Mouse (Mus musculus) E14TG2a.4 (cell line): ENCODE measurements at regions not wholly inside any gene's neighbourhood (a gene's known extent, or its start where the extent isn't known, plus 50 kb on each side); places are given as distances from the start of the nearest gene placed in this dataset.

Experiments used
- H3K27me3 ChIP-seq: 2 replicates; pipeline ENCODE4 v1.6.1; 2014; ENCODE audit warnings: low read length, control low read depth; ENCODE audit not compliant: insufficient read depth
- H3K36me3 ChIP-seq: 2 replicates; pipeline ENCODE4 v1.6.1; 2014; ENCODE audit warnings: low read length, control low read depth; ENCODE audit not compliant: insufficient read depth
- H3K4me1 ChIP-seq: replicated peaks from 2 replicates; pipeline ENCODE4 v1.6.1; 2014; ENCODE audit warnings: low read depth, low read length, control low read depth
- H3K4me3 ChIP-seq: replicated peaks from 2 replicates; pipeline ENCODE4 v1.5.1; 2014; ENCODE audit warnings: mild to moderate bottlenecking, low read length
- H3K9me3 ChIP-seq: 2 replicates; pipeline ENCODE4 v1.6.1; 2014; ENCODE audit warnings: low read length, control low read depth
- CTCF ChIP-seq: conservative IDR thresholded peaks from 2 replicates; pipeline ENCODE4 v1.5.1; 2014; ENCODE audit warnings: low read length
- NANOG ChIP-seq: IDR thresholded peaks from 2 replicates; pipeline ENCODE4 v1.6.1; 2014; ENCODE audit warnings: borderline replicate concordance, low read length, mixed read lengths
- POU5F1 ChIP-seq: IDR thresholded peaks from 2 replicates; pipeline ENCODE4 v1.6.1; 2014; ENCODE audit warnings: low read length, borderline replicate concordance

- H3K36me3 ChIP-seq = no peaks in the 10 kb centered on the region
- H3K4me3 ChIP-seq = no peak overlapping the region
- H3K4me1 ChIP-seq = peaks cover 85% of the 10 kb centered on the region
- TF ChIP-seq CTCF (no peak), NANOG (no peak), POU5F1 (no peak)
- H3K9me3 ChIP-seq = no peaks in the 10 kb centered on the region
- peaks cover 16% of the 10 kb centered on the region for H3K27me3 ChIP-seq
Measured at GRCm38 (mm10) chr13:111940275-111940674, 131.5 kb upstream of the Map3k1 start.

- Histone ChIP-seq H3K27me3 (peaks cover 20% of the 10 kb centered on the region), H3K9me3 (no peaks in the 10 kb centered on the region), H3K36me3 (no peaks in the 10 kb centered on the region), H3K4me3 (no peak overlapping the region), H3K4me1 (peaks cover 78% of the 10 kb centered on the region)
- TF ChIP-seq CTCF (no peak), POU5F1 (no peak), NANOG (no peak)
Measured at GRCm38 (mm10) chr13:111940796-111941513, 132.2 kb upstream of the Map3k1 start.

GRCm38 (mm10) chr13:111941946-111942345 lies 133.2 kb upstream of the Map3k1 start:
- TF ChIP-seq CTCF = no peak
- TF ChIP-seq POU5F1 = no peak
- H3K4me1 ChIP-seq = peaks cover 71% of the 10 kb centered on the region
- no peaks in the 10 kb centered on the region for H3K36me3 ChIP-seq
- H3K27me3 ChIP-seq = peaks cover 20% of the 10 kb centered on the region
- H3K9me3 ChIP-seq = no peaks in the 10 kb centered on the region
- H3K4me3 ChIP-seq = no peak overlapping the region

- H3K4me3 ChIP-seq = peak overlapping the region; percentile 53
- no peaks in the 10 kb centered on the region for H3K36me3 ChIP-seq
- H3K4me1 ChIP-seq = peaks cover 55% of the 10 kb centered on the region
- H3K27me3 ChIP-seq = peaks cover 20% of the 10 kb centered on the region
- no peaks in the 10 kb centered on the region for H3K9me3 ChIP-seq
- TF ChIP-seq CTCF = no peak
- TF ChIP-seq POU5F1 = no peak
Measured at GRCm38 (mm10) chr13:111943392-111944088, 134.7 kb upstream of the Map3k1 start.

GRCm38 (mm10) chr13:111944089-111944406 lies 135.3 kb upstream of the Map3k1 start:
- H3K4me3 ChIP-seq = peak overlapping the region; percentile 53
- H3K36me3 ChIP-seq = no peaks in the 10 kb centered on the region
- H3K9me3 ChIP-seq = no peaks in the 10 kb centered on the region
- peaks cover 53% of the 10 kb centered on the region for H3K4me1 ChIP-seq
- no peak for TF ChIP-seq CTCF
- no peak for TF ChIP-seq NANOG
- TF ChIP-seq POU5F1 = no peak
- peaks cover 20% of the 10 kb centered on the region for H3K27me3 ChIP-seq

- Histone ChIP-seq H3K4me3 (no peak overlapping the region), H3K4me1 (peaks cover 34% of the 10 kb centered on the region), H3K36me3 (no peaks in the 10 kb centered on the region), H3K27me3 (peaks cover 20% of the 10 kb centered on the region), H3K9me3 (no peaks in the 10 kb centered on the region; the same call in 1 of the 2 replicates)
- TF ChIP-seq CTCF (no peak), NANOG (no peak)
Measured at GRCm38 (mm10) chr13:111946271-111946670, 137.5 kb upstream of the Map3k1 start.

GRCm38 (mm10) chr13:111946811-111947210 lies 138.0 kb upstream of the Map3k1 start:
- H3K9me3 ChIP-seq = no peaks in the 10 kb centered on the region; the same call in 1 of the 2 replicates
- H3K4me1 ChIP-seq = peaks cover 29% of the 10 kb centered on the region
- H3K36me3 ChIP-seq = no peaks in the 10 kb centered on the region
- TF ChIP-seq NANOG = no peak
- TF ChIP-seq POU5F1 = no peak
- H3K4me3 ChIP-seq = no peak overlapping the region
- H3K27me3 ChIP-seq = peaks cover 20% of the 10 kb centered on the region

- Histone ChIP-seq H3K4me3 (no peak overlapping the region), H3K4me1 (peaks cover 21% of the 10 kb centered on the region), H3K36me3 (no peaks in the 10 kb centered on the region), H3K27me3 (peaks cover 16% of the 10 kb centered on the region), H3K9me3 (peaks cover 4% of the 10 kb centered on the region; the same call in 1 of the 2 replicates)
- TF ChIP-seq CTCF (no peak), NANOG (no peak), POU5F1 (no peak)
Measured at GRCm38 (mm10) chr13:111948395-111948794, 139.6 kb upstream of the Map3k1 start.
